Mouse (Mus musculus) gastrocnemius, postnatal 10 days (tissue): Measurements from ENCODE around the gene Dld. TPM values are rescaled to one million over a fixed set of nuclear protein-coding genes. Genes with fewer than 3 reads are reported as not detected.

Source experiments
- DNase-seq: peaks from one replicate; pipeline ENCODE4 v3.0.0; 2021; ENCODE audit warnings: mixed read lengths
- total RNA-seq, 2 experiments: library from RNA; stranded (reverse); gene quantifications; 2 replicates each; pipeline ENCODE4 v1.2.3; 2021

Gene Dld
- total RNA-seq, 2 experiments from 2014 or later = 175 to 214 TPM

GRCm38 (mm10) chr12:31321532-31321931 lies 29.7 kb downstream of the Dld start:
- no peak for DNase-seq

DNA sequence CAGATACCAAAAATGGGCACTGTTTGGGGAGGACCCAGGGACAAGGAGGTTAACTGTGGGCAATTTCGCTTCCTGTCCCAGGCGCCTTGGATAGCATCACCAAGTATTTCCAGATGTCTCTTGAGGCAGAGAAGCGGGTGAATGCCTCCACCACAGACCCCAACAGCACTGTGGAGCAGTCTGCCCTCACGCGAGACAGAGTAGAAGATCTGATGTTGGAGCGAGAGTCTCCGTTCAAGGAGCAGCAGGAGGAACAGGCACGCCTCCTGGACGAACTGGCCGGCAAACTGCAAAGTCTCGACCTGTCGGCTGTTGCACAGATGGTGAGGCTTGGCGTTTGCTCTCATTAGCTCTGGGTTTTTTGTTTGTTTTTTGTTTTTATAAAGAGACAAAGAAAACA lies 30.4 kb downstream of the Dld start:
- DNase-seq = no peak

DNA sequence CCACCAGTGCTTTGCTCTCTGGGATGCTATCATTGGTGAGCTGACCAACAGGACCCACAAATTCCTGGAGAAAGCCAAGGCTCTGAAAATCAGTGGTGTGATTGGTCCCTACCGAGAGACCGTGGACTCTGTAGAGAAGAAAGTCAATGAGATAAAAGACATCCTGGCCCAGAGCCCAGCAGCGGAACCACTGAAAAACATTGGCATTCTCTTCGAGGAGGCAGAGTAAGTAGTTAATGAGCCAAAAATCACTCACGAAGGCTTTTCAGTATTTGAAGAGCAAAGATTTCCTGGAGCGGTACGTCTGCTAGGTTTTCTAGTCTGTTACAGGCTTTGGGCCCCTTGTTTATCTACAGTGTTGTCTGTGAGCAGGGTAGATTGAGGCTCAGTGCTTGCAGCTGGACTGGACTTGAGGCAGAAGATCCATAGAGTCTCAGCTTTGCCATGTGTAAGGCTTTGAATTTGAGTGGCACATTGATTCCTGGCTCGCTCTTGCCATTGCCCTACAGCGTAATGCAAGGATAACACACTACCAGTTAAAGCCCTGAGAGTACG lies 32.8 kb downstream of the Dld start:
- no peak for DNase-seq

DNA sequence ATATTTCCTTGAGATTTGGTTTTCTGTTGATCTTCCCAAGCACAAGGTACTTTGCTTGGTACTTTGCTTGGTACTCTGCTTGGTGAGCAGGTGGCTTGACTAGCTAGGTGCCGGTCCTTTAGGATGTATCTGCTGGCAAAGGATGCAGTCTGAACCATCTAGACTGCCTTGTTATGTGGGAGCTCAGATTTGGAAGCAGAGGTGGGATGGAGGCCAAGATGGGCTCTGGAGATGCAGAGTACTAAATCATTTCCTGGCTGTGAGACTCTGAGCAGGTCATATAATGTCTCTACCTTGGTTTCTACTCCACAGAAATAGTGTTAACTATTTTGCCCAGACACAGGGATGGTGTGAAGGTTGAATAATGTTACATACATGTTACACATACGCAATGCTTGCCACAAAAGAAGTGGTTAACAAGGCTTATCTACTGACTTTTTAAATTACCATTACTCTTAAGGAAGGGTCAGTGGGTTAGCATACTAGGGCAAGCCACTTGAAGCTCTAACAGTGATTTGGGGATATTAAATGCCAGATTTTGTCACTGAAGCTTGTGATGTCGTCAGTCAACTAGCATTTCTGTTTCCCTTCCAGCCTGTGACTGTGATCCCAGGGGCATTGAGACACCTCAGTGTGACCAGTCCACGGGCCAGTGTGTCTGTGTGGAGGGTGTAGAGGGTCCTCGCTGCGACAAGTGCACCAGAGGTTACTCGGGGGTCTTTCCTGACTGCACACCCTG lies 33.4 kb downstream of the Dld start:
- DNase-seq = no peak

- no peak for DNase-seq
Measured at GRCm38 (mm10) chr12:31315961-31316360, 35.3 kb downstream of the Dld start.

- DNase-seq = no peak
Measured at GRCm38 (mm10) chr12:31314310-31314709, 36.9 kb downstream of the Dld start.

GRCm38 (mm10) chr12:31313136-31313535 lies 38.1 kb downstream of the Dld start:
- DNase-seq = no peak

DNA sequence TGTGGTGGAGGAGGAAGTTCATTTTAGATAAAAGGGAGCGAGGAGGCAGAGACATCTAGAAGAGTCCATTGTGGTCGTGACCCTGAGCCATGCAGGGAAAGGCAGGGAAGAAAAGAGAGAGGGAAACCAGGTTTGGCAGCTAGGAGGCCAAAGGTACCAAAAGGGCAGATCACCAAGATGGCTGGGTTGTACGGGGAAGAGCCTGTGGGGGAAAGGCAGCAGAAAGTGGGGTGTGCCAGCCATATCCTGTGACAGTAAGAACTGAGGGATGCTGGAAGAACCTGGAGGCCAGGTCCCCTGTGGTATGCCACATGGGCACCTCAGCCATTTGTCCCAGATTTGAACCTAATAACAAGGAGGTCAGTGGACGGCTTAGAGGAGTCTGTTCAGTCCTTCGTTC lies 39.0 kb downstream of the Dld start:
- no peak for DNase-seq

GRCm38 (mm10) chr12:31311671-31312265 lies 39.5 kb downstream of the Dld start:
- DNase-seq = no peak

DNA sequence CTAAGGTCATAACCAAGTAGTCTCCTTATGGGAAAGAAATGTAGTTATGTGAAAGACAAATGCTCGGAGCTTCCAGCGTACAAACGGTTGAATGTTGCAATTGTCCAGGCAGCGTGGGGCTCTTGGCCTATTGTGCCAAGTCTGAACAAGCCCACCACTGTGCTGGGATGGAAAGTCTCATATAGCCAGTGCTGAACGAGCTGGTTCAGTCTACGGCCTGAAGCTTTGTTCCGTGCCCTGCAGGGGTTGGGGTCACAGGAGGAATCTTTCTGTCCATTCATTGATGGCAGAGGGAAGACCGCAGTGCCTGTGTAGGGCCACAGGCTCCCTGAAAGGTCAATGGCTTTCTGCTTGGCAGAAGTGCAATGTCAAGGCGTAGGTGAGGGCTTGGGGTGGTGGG lies 40.6 kb downstream of the Dld start:
- no peak for DNase-seq

- no peak for DNase-seq
Measured at GRCm38 (mm10) chr12:31307756-31308155, 43.5 kb downstream of the Dld start.

- no peak for DNase-seq
Measured at GRCm38 (mm10) chr12:31307011-31307410, 44.2 kb downstream of the Dld start.

- DNase-seq = no peak
Measured at GRCm38 (mm10) chr12:31306075-31306675, 45.1 kb downstream of the Dld start.

DNA sequence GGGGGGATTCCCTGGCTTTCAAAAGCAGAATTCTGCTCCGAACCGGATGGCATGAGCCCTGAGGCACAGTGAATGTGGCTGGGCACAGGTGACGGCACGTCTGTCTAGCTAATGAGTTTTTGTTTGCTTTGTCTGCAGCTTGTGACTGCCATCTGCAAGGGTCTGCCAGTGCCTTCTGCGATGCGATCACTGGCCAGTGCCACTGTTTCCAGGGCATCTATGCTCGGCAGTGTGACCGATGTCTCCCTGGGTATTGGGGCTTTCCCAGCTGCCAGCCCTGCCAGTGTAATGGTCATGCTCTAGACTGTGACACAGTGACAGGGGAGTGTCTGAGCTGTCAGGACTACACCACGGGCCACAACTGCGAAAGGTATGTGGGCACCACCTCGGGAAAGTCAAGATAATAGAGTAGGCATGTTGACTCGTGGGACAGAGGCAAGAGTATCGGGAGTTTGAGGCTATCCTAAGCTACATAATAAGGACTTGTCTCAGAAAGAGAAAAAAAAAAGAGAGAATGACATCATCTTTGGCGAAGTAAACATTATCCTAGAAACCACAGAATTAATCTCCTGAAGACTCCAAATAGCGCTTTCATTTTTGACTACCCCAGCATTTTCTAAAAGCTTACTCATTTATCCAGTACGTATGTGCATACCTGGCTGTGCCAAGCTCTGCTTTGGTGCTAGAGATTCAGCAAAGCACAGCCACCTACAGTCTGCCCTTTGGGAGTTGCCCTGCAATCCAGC lies 48.3 kb downstream of the Dld start:
- no peak for DNase-seq

DNA sequence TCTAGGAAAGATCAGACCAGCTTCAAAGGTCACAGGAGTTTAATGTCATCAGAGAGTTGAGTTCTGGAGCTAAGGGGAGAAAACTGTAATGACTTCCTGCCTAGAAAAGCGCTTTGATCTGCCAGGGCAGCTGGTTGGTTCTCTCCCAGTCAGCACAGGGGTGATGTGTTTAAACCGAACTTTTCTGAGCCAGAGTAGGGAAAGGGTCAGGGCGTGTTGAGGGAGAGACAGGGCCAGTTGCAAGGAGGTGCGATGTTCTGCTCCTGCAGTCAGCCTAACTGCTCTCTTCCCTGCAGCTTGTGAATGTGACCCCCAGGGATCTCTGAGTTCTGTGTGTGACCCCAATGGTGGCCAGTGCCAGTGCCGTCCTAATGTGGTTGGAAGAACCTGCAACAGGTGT lies 49.0 kb downstream of the Dld start:
- no peak for DNase-seq

GRCm38 (mm10) chr12:31300276-31300675 lies 51.0 kb downstream of the Dld start:
- DNase-seq = no peak

GRCm38 (mm10) chr12:31299676-31300197 lies 51.5 kb downstream of the Dld start:
- DNase-seq = no peak

- DNase-seq = no peak
Measured at GRCm38 (mm10) chr12:31299126-31299525, 52.1 kb downstream of the Dld start.

DNA sequence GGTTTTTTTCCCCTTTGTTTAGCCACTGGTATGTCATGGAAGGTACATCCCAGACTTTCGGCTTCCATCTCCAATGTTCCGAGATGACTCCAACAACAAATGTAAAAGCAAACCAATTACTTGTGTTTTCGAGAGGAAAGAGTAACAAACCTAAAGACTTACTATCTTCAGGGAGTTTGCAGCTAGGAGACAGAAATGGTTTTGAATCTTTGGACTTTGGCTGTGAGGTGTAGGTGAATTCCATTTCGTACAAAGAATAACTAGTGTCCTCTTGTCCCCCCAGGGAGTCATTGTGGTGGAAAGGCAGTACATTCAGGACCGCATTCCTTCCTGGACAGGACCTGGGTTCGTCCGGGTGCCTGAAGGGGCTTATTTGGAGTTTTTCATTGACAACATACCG lies 52.7 kb downstream of the Dld start:
- DNase-seq = no peak

DNA sequence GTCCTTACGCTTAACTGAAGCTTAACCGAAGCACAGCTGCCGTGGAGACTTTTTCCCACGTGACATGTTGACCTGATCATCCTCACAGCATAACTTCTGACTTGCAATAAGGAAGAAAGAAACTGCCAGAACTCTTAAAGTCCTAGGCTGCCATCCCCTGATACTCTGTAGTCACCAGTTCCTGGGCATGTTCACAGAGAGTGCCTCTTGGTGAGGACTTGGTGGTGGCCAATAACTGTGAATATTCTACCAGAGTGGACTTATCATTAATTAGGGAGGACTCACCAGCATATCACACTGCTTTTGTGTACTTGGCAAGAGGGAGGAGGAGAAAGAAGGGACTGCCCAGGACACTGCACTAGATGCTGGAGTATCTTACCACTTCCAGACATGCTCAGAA lies 53.1 kb downstream of the Dld start:
- DNase-seq = no peak

DNA sequence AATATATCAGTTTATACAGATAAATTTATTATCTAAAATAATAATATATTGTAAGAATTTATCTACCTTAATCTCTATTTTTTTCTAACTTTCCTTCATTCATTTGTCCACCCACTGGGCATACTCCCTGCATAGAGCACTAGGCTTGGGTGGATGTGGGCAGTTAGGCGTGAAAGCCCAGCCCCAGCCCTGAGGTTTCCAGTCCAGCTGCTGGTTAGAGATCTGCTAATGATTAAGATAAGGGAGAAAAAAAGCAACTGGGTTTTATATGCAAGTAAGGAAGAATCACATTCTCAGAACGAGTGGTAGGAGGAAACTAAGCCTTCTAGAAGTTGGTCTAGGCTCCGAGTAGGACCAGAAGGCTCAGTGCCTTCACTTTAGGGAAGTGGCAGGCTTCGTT lies 55.2 kb downstream of the Dld start:
- DNase-seq = no peak

- DNase-seq = no peak
Measured at GRCm38 (mm10) chr12:31295505-31295904, 55.7 kb downstream of the Dld start.

- no peak for DNase-seq
Measured at GRCm38 (mm10) chr12:31294996-31295395, 56.3 kb downstream of the Dld start.
